Mouse (Mus musculus) lung, postnatal 0 days (tissue): ENCODE data around the gene Cntn4. TPM values are rescaled to one million over a fixed set of nuclear protein-coding genes. Genes with fewer than 3 reads are reported as not detected.

Experiments
- ATAC-seq: fragments of 200-750 bp; cut with Nextera tagmentation; 2 replicates; pipeline ENCODE4 v1.8.0; 2017; ENCODE audit warnings: moderate library complexity
- DNase-seq: peaks from one replicate; pipeline ENCODE4 v3.0.0-alpha.2; 2016; ENCODE audit warnings: low spot score
- H3K27ac ChIP-seq: fragments of 300-500 bp; sonication (generic); 2 replicates; pipeline ENCODE4 v1.5.1; 2014; ENCODE audit warnings: antibody characterized with exemption, mild to moderate bottlenecking, low read length, mixed read lengths
- H3K27me3 ChIP-seq: fragments of 300-500 bp; sonication (generic); replicated peaks from 2 replicates; pipeline ENCODE4 v1.6.1; 2014; ENCODE audit warnings: low read length, mixed read lengths; ENCODE audit not compliant: insufficient read depth
- H3K36me3 ChIP-seq: fragments of 300-500 bp; sonication (generic); 2 replicates; pipeline ENCODE4 v1.6.1; 2014; ENCODE audit warnings: low read length, mixed read lengths; ENCODE audit not compliant: insufficient read depth
- H3K4me1 ChIP-seq: fragments of 300-500 bp; sonication (generic); 2 replicates; pipeline ENCODE4 v1.6.1; 2014; ENCODE audit warnings: antibody characterized with exemption, low read depth, low read length, mixed read lengths; ENCODE audit not compliant: insufficient read depth
- H3K4me2 ChIP-seq: fragments of 300-500 bp; sonication (generic); replicated peaks from 2 replicates; pipeline ENCODE4 v1.6.1; 2014; ENCODE audit warnings: low read depth, mild to moderate bottlenecking, low read length, moderate library complexity, mixed read lengths
- H3K4me3 ChIP-seq: fragments of 300-500 bp; sonication (generic); 2 replicates; pipeline ENCODE4 v1.5.1; 2014; ENCODE audit warnings: low read depth, low read length
- H3K9ac ChIP-seq: fragments of 300-500 bp; sonication (generic); replicated peaks from 2 replicates; pipeline ENCODE4 v1.6.1; 2014; ENCODE audit warnings: low read depth, mild to moderate bottlenecking
- H3K9me3 ChIP-seq: fragments of 300-500 bp; sonication (generic); 2 replicates; pipeline ENCODE4 v1.6.1; 2016; ENCODE audit warnings: low read length, mixed read lengths
- CTCF ChIP-seq: IDR thresholded peaks from 2 replicates; pipeline ENCODE4 v1.5.1; 2016; ENCODE audit warnings: antibody characterized with exemption, mild to moderate bottlenecking
- EP300 ChIP-seq: IDR thresholded peaks from 2 replicates; pipeline ENCODE4 v1.6.1; 2016; ENCODE audit warnings: antibody characterized with exemption, mild to moderate bottlenecking, control low read depth
- WGBS: fragments of 180-500 bp; shearing (Covaris S2); extraction: QIAGEN DNeasy Blood & Tissue Kit; methylation state at CpG from one replicate; pipeline ENCODE4 v1.1.7; 2014; 5-methylcytosine and 5-hydroxymethylcytosine counted together
- polyA plus RNA-seq: library from polyadenylated mRNA; unstranded; fragments of >200 nt; fragmentation: Nextera tagmentation; extraction: Ambion mirVana; gene quantifications from 2 replicates; pipeline ENCODE4 v1.2.1, GENCODE M21; 2015

Gene Cntn4
- polyA plus RNA-seq, 1 experiment from 2014 or later, result 0.12 TPM

GRCm38 (mm10) chr6:106503961-106504360 lies 826.5 kb downstream of the Cntn4 start:
- 57% methylated on average over 9 of the region's 9 CpGs for WGBS

DNA sequence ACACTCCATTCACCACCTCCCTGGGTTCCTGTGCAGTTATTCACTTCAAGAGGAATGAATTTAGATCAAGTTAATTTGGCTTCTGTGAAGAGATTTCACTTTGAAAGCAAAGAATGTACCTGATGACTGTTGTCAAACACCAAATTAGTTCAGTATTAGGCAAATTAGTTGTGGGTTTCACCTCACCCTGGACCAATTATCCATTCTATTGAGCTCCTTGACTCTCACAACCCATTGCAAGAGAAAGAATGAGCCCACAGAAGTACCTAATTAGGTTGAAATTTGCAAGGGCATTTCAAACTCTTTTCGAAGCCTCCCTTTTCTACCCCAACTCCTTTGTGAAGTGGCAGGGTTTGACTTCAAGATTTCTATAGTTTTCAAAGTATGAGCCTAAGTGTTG lies 842.9 kb downstream of the Cntn4 start:
- Histone ChIP-seq H3K36me3 (no peaks in the 10 kb centered on the region), H3K4me1 (no peaks in the 10 kb centered on the region), H3K4me2 (no peak overlapping the region), H3K27me3 (no peaks in the 10 kb centered on the region), H3K27ac (no peak overlapping the region), H3K4me3 (no peak overlapping the region), H3K9me3 (no peaks in the 10 kb centered on the region), H3K9ac (no peak overlapping the region)
- 61% methylated on average over 1 of the region's 1 CpGs for WGBS
- DNase-seq, result no peak
- no peak for ATAC-seq
- TF ChIP-seq EP300 (no peak), CTCF (no peak)

More at GRCm38 (mm10) chr6:106503961-106504360, 826.5 kb downstream of the Cntn4 start:
- Histone ChIP-seq H3K27me3 (no peaks in the 10 kb centered on the region), H3K9ac (no peak overlapping the region), H3K4me3 (no peak overlapping the region), H3K9me3 (no peaks in the 10 kb centered on the region), H3K36me3 (no peaks in the 10 kb centered on the region), H3K27ac (no peak overlapping the region), H3K4me2 (no peak overlapping the region), H3K4me1 (no peaks in the 10 kb centered on the region)
- DNase-seq, result no peak
- ATAC-seq, result no peak
- TF ChIP-seq CTCF, result no peak
- TF ChIP-seq EP300, result no peak

DNA sequence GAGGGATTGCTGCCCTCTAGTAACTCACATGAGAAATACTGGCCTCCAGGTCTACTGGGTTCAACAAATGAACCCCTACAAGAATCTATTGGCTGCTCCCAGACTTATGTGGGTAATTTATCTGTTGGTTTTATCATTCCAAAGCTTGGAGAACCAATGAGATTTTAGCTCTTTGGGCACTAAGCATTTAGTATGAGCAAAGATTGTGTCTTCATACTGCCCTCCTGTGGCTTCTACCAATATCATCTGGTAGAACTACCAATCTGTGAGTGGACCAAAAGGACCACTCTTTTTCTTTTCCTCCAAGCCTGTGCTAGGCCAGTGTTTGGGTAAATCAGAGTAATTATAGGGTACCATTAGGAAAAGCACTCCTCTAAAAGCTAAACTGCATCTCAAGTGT lies 866.0 kb downstream of the Cntn4 start:
- ATAC-seq, result no peak
- H3K27ac ChIP-seq, result no peak overlapping the region
- H3K9ac ChIP-seq, result no peak overlapping the region
- H3K4me2 ChIP-seq, result no peak overlapping the region
- TF ChIP-seq CTCF (no peak), EP300 (no peak)
- no peak overlapping the region for H3K4me3 ChIP-seq
- DNase-seq, result no peak
- H3K9me3 ChIP-seq, result no peaks in the 10 kb centered on the region
- no peaks in the 10 kb centered on the region for H3K4me1 ChIP-seq
- no peaks in the 10 kb centered on the region for H3K36me3 ChIP-seq
- no peaks in the 10 kb centered on the region for H3K27me3 ChIP-seq

- no peaks in the 10 kb centered on the region for H3K9me3 ChIP-seq
- no peaks in the 10 kb centered on the region for H3K4me1 ChIP-seq
- TF ChIP-seq CTCF, result no peak
- TF ChIP-seq EP300, result no peak
- WGBS, result 89% methylated on average over 6 of the region's 6 CpGs
- DNase-seq (no peak), ATAC-seq (no peak)
- no peak overlapping the region for H3K4me3 ChIP-seq
- H3K36me3 ChIP-seq, result no peaks in the 10 kb centered on the region
- H3K9ac ChIP-seq, result no peak overlapping the region
- no peak overlapping the region for H3K4me2 ChIP-seq
- H3K27me3 ChIP-seq, result no peaks in the 10 kb centered on the region
- H3K27ac ChIP-seq, result no peak overlapping the region
Measured at GRCm38 (mm10) chr6:106561649-106562048, 884.2 kb downstream of the Cntn4 start.

DNA sequence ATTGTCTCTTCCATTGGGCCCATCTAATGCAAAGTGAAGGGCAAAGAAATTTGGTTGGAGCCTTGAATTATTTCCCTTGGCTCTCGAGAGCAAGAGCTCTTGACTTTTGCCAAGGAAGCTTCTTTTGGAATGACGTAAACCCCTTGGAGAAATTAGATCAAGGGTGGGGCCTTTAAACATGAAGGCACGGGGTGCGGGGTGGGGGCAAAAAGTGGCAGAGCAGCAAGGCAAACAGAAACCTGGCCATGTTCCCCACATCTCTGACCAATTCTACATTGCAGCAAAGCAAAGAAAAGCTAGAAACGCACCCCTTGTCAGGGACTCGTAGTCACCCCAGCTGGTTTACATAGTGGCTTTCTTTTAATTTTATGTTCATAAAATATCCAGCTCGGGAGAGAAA lies 887.9 kb downstream of the Cntn4 start:
- no peak overlapping the region for H3K27ac ChIP-seq
- DNase-seq (peak; percentile 24), ATAC-seq (peak; percentile 14; the same call in 1 of the 2 replicates)
- no peak overlapping the region for H3K4me2 ChIP-seq
- H3K36me3 ChIP-seq, result no peaks in the 10 kb centered on the region
- TF ChIP-seq CTCF, result no peak
- TF ChIP-seq EP300, result no peak
- H3K9ac ChIP-seq, result no peak overlapping the region
- H3K27me3 ChIP-seq, result no peaks in the 10 kb centered on the region
- no peaks in the 10 kb centered on the region for H3K4me1 ChIP-seq
- WGBS, result 55% methylated on average over 7 of the region's 7 CpGs
- no peaks in the 10 kb centered on the region for H3K9me3 ChIP-seq
- no peak overlapping the region for H3K4me3 ChIP-seq

GRCm38 (mm10) chr6:106565769-106566459 lies 888.5 kb downstream of the Cntn4 start:
- no peak for ATAC-seq
- no peaks in the 10 kb centered on the region for H3K27me3 ChIP-seq

More at GRCm38 (mm10) chr6:106565769-106566459, 888.5 kb downstream of the Cntn4 start:
- no peak overlapping the region for H3K4me3 ChIP-seq
- no peak overlapping the region for H3K4me2 ChIP-seq
- no peak for DNase-seq
- no peaks in the 10 kb centered on the region for H3K9me3 ChIP-seq
- WGBS, result 80% methylated on average over 3 of the region's 3 CpGs
- H3K9ac ChIP-seq, result no peak overlapping the region
- no peak overlapping the region for H3K27ac ChIP-seq
- TF ChIP-seq EP300 (no peak), CTCF (no peak)
- H3K36me3 ChIP-seq, result no peaks in the 10 kb centered on the region
- no peaks in the 10 kb centered on the region for H3K4me1 ChIP-seq
